Mouse (Mus musculus): ENCODE measurements around the gene Lzic. TPM values are rescaled to one million over a fixed set of nuclear protein-coding genes. Genes with fewer than 3 reads are reported as not detected.

Lzic gene
- polyA plus RNA-seq, 1 experiment from 2014 or later, result 40.7 TPM

DNA sequence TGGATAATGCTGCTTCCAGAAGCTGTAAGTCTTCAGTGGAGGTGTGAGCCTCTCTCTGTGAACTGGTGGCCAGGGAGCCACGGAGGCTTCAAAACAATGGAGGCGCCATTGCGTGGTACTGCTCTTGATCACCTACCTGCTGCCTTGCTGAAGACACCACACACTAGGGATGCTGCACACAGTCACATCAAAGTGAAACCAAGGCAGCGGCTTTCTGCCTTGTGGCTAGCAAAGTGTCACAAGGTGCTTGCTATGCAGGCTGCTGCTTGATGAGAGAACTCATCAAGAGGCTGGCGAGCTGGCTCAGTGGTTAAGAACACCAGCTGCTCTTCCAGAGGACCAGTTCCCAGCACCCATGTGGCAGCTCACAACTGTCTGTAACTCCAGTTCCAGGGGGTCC, 30.7 kb downstream of the Lzic start:
- 85% methylated on average over 5 of the region's 5 CpGs for WGBS
- H3K9me3 ChIP-seq (ENCODE audit: control insufficient read depth, low read length), result no peaks in the 10 kb centered on the region
- ATAC-seq (ENCODE audit: low read depth), result no peak
- H3K4me2 ChIP-seq (ENCODE audit: low read depth, low read length), result no peak overlapping the region
- no peaks in the 10 kb centered on the region for H3K27me3 ChIP-seq (ENCODE audit: control insufficient read depth, insufficient read depth, low read depth, low read length)
- H3K36me3 ChIP-seq (ENCODE audit: control insufficient read depth, insufficient read depth, low read length), result no peaks in the 10 kb centered on the region
- peaks cover 21% of the 10 kb centered on the region for H3K4me1 ChIP-seq (replicated peaks; ENCODE audit: control insufficient read depth, insufficient read depth, low read length)
- H3K27ac ChIP-seq (ENCODE audit: low read length), result no peak overlapping the region
- no peak overlapping the region for H3K4me3 ChIP-seq (ENCODE audit: low read length)
- H3K9ac ChIP-seq (ENCODE audit: low read length), result no peak overlapping the region

- Histone ChIP-seq H3K4me1 (replicated peaks; ENCODE audit: control insufficient read depth, insufficient read depth, low read length) (peaks cover 7% of the 10 kb centered on the region), H3K27ac (ENCODE audit: low read length) (peak within 1 kb of the TSS; percentile 30; the same call in 1 of the 2 replicates), H3K9me3 (ENCODE audit: control insufficient read depth, low read length) (no peaks in the 10 kb centered on the region), H3K27me3 (ENCODE audit: control insufficient read depth, insufficient read depth, low read depth, low read length) (no peaks in the 10 kb centered on the region), H3K4me2 (ENCODE audit: low read depth, low read length) (peak within 1 kb of the TSS; percentile 90), H3K9ac (ENCODE audit: low read length) (peak within 1 kb of the TSS; percentile 86), H3K36me3 (ENCODE audit: control insufficient read depth, insufficient read depth, low read length) (no peaks in the 10 kb centered on the region), H3K4me3 (ENCODE audit: low read length) (peak within 1 kb of the TSS; percentile 80)
- peak; percentile 99 for ATAC-seq (ENCODE audit: low read depth)
- 0% methylated on average over 39 of the region's 46 CpGs for WGBS
Measured at GRCm38 (mm10) chr4:149517868-149518340, 32.9 kb downstream of the Lzic start, which contains the start of gene Ctnnbip1. TSS of gene Ctnnbip1 (plus strand) at chr4:149518236.

DNA sequence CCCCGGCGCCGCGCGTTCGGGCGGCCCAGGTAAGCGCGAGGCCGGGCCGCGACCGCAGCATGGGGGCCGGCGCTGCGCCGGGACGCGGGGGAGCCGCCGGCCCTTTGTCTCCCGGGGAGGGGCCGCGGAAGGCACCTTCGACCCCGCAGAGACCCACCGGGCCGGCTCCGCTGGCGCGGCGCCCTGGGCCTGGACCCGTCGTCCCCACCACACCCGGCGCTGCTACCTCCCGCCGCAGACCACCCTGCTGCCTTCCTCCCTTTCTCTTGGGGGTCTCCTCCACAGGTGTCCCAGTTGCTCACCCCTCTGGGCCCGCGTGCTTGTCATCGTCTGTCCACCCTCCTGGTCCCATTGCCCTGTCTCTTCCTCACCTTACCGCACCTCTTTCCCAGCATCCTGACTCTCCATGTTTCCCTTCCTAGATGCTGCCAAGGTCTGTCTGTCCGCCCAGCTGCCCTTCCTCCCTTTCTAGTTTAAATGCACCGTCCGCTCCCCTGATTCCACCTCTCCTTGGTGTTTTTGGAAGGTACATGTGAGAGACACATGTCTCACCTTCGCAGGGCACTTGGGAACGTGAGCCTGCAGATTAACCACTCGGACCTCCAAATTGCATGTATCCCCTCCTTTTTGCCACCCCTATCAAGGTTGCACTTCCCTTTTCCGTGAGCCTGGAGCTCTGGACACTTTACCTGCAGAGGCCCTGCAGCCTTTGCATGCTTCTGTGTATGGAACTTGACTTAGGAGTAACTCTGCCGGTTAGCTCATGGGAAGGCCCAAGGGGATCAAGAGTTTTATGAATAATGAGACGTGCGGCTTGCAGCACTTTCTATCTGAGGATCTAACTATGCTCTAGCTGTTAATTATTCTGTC, 33.6 kb downstream of the Lzic start:
- Histone ChIP-seq H3K27ac (ENCODE audit: low read length) (peak overlapping the region; percentile 30; the same call in 1 of the 2 replicates), H3K4me1 (replicated peaks; ENCODE audit: control insufficient read depth, insufficient read depth, low read length) (peaks cover 7% of the 10 kb centered on the region), H3K9ac (ENCODE audit: low read length) (peak overlapping the region; percentile 86), H3K4me2 (ENCODE audit: low read depth, low read length) (peak overlapping the region; percentile 90), H3K9me3 (ENCODE audit: control insufficient read depth, low read length) (no peaks in the 10 kb centered on the region), H3K36me3 (ENCODE audit: control insufficient read depth, insufficient read depth, low read length) (no peaks in the 10 kb centered on the region), H3K27me3 (ENCODE audit: control insufficient read depth, insufficient read depth, low read depth, low read length) (no peaks in the 10 kb centered on the region), H3K4me3 (ENCODE audit: low read length) (peak overlapping the region; percentile 80)
- no peak for ATAC-seq (ENCODE audit: low read depth)
- 3% methylated on average over 49 of the region's 52 CpGs for WGBS

DNA sequence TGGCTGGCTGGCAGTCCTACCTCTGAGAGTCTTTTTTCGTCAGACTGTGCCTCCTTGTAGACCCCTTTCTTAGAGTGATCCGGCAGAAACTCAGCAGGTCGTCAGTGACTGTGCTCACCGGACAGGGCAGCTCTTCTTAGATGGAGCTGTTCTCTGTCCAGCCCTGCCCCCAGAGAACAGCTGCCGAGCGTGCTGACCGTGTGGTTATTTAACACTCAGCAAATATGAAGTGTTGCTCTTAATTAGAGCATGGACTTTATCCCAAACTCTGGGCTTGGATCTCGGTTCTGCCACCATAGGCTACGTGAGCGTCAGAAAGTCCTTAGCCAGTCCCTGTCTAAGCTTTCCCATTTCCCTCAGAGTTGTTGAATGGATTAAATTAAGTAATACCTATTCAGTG, 36.2 kb downstream of the Lzic start:
- no peaks in the 10 kb centered on the region for H3K9me3 ChIP-seq (ENCODE audit: control insufficient read depth, low read length)
- 60% methylated on average over 10 of the region's 10 CpGs for WGBS
- ATAC-seq (ENCODE audit: low read depth), result no peak

DNA sequence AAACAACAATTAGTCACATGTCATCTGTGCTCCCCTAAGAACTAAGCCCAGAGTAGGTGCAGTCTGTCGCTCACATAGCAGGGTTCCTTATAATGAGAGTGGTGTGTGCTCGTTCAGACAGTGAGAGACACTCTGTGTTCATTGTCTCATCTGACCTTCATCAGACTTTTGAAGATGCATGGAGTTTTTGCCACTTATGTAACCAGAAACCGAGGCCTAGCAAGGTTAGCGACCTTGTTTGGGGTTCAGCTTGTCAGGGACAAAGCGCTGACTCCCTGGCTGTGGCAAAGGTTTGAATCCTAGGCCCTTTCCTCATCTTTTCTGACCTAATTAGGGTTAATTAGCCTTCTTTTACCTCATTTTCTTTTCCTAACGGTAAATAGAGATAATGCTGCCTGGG, 38.9 kb downstream of the Lzic start:
- Histone ChIP-seq H3K9ac (ENCODE audit: low read length) (no peak overlapping the region), H3K27me3 (ENCODE audit: control insufficient read depth, insufficient read depth, low read depth, low read length) (no peaks in the 10 kb centered on the region), H3K36me3 (ENCODE audit: control insufficient read depth, insufficient read depth, low read length) (no peaks in the 10 kb centered on the region), H3K4me3 (ENCODE audit: low read length) (no peak overlapping the region), H3K4me2 (ENCODE audit: low read depth, low read length) (no peak overlapping the region), H3K27ac (ENCODE audit: low read length) (no peak overlapping the region), H3K9me3 (ENCODE audit: control insufficient read depth, low read length) (no peaks in the 10 kb centered on the region), H3K4me1 (replicated peaks; ENCODE audit: control insufficient read depth, insufficient read depth, low read length) (peaks cover 16% of the 10 kb centered on the region)
- WGBS, result 83% methylated on average over 6 of the region's 6 CpGs
- no peak for ATAC-seq (ENCODE audit: low read depth)

More for the DNA sequence above, 36.2 kb downstream of the Lzic start:
- no peak overlapping the region for H3K9ac ChIP-seq (ENCODE audit: low read length)
- no peaks in the 10 kb centered on the region for H3K27me3 ChIP-seq (ENCODE audit: control insufficient read depth, insufficient read depth, low read depth, low read length)
- H3K4me3 ChIP-seq (ENCODE audit: low read length), result no peak overlapping the region
- H3K4me2 ChIP-seq (ENCODE audit: low read depth, low read length), result no peak overlapping the region
- H3K27ac ChIP-seq (ENCODE audit: low read length), result no peak overlapping the region
- peaks cover 14% of the 10 kb centered on the region for H3K4me1 ChIP-seq (replicated peaks; ENCODE audit: control insufficient read depth, insufficient read depth, low read length)
- H3K36me3 ChIP-seq (ENCODE audit: control insufficient read depth, insufficient read depth, low read length), result no peaks in the 10 kb centered on the region

- H3K9me3 ChIP-seq (ENCODE audit: control insufficient read depth, low read length), result no peaks in the 10 kb centered on the region
- H3K36me3 ChIP-seq (ENCODE audit: control insufficient read depth, insufficient read depth, low read length), result no peaks in the 10 kb centered on the region
- H3K27ac ChIP-seq (ENCODE audit: low read length), result no peak overlapping the region
- H3K4me1 ChIP-seq (replicated peaks; ENCODE audit: control insufficient read depth, insufficient read depth, low read length), result peaks cover 15% of the 10 kb centered on the region
- no peaks in the 10 kb centered on the region for H3K27me3 ChIP-seq (ENCODE audit: control insufficient read depth, insufficient read depth, low read depth, low read length)
- ATAC-seq (ENCODE audit: low read depth), result no peak
- H3K4me2 ChIP-seq (ENCODE audit: low read depth, low read length), result no peak overlapping the region
- 90% methylated on average over 4 of the region's 4 CpGs for WGBS
- H3K4me3 ChIP-seq (ENCODE audit: low read length), result no peak overlapping the region
- no peak overlapping the region for H3K9ac ChIP-seq (ENCODE audit: low read length)
Measured at GRCm38 (mm10) chr4:149525170-149525569, 40.1 kb downstream of the Lzic start.

DNA sequence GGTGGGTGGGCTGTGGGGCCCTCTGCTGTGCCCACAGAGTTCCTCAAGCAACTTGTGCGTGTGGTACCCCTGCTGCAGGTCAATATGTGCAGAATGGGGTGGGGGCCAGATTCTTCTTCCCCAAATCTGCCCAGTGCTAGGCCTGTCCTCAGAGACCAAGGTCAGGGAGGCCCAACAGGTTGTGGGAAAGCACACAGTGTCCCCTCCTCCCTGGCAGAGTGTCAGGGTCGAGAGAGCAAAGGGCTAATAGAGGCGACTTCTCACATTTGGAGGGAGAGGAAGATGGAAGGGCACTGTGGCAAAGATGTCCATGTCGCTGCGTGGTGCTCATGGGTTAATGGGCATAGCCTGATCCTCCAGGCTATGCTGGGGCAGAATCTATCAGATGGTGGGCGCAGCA, 40.8 kb downstream of the Lzic start:
- Histone ChIP-seq H3K9ac (ENCODE audit: low read length) (no peak overlapping the region), H3K4me3 (ENCODE audit: low read length) (no peak overlapping the region), H3K27me3 (ENCODE audit: control insufficient read depth, insufficient read depth, low read depth, low read length) (no peaks in the 10 kb centered on the region), H3K9me3 (ENCODE audit: control insufficient read depth, low read length) (no peaks in the 10 kb centered on the region), H3K4me1 (replicated peaks; ENCODE audit: control insufficient read depth, insufficient read depth, low read length) (peaks cover 15% of the 10 kb centered on the region), H3K4me2 (ENCODE audit: low read depth, low read length) (no peak overlapping the region), H3K27ac (ENCODE audit: low read length) (no peak overlapping the region), H3K36me3 (ENCODE audit: control insufficient read depth, insufficient read depth, low read length) (no peaks in the 10 kb centered on the region)
- ATAC-seq (ENCODE audit: low read depth), result no peak
- 65% methylated on average over 6 of the region's 6 CpGs for WGBS

GRCm38 (mm10) chr4:149526330-149526729, 41.3 kb downstream of the Lzic start:
- no peak overlapping the region for H3K9ac ChIP-seq (ENCODE audit: low read length)
- H3K4me1 ChIP-seq (replicated peaks; ENCODE audit: control insufficient read depth, insufficient read depth, low read length), result peaks cover 15% of the 10 kb centered on the region
- no peak overlapping the region for H3K27ac ChIP-seq (ENCODE audit: low read length)
- H3K4me2 ChIP-seq (ENCODE audit: low read depth, low read length), result no peak overlapping the region
- WGBS, result 32% methylated on average over 7 of the region's 7 CpGs
- H3K9me3 ChIP-seq (ENCODE audit: control insufficient read depth, low read length), result no peaks in the 10 kb centered on the region
- H3K4me3 ChIP-seq (ENCODE audit: low read length), result no peak overlapping the region
- ATAC-seq (ENCODE audit: low read depth), result peak; percentile 64
- no peaks in the 10 kb centered on the region for H3K36me3 ChIP-seq (ENCODE audit: control insufficient read depth, insufficient read depth, low read length)
- no peaks in the 10 kb centered on the region for H3K27me3 ChIP-seq (ENCODE audit: control insufficient read depth, insufficient read depth, low read depth, low read length)

DNA sequence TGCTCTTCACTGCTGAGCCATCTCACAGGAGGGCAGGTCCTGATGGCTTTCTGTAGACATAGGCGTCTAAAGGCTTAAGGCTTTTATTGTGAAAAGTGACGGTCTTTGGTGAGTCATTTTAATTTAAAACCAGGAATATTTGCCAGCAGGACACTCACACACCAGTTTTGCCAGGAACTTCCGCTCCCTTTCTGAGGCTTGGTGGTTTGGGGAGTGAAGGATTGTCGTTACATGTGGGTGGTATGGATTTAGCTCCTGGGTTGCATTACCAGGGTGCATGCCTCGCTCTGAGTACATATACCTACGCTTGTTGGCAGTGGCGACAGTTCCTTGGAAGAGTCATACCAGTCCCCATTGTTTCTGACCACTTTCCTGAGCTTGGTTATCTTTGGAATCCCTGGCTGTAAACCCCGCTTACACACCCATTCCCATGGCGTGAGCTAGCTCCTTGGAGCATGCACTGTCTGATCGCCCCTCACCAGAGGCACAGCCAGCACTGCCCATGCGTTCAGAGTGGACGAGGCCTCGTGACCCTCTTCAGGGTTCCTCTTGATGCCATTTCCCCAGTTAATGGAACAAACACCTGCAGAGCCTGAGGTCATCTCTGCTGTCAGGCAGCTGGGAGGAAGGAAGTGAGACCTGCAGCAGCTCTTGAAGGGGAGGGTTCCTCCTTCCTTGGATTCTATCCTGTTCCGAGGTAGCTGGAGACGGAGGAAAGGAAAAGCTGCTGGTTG, 42.8 kb downstream of the Lzic start:
- Histone ChIP-seq H3K27ac (ENCODE audit: low read length) (no peak overlapping the region; the same call in 1 of the 2 replicates), H3K27me3 (ENCODE audit: control insufficient read depth, insufficient read depth, low read depth, low read length) (no peaks in the 10 kb centered on the region), H3K36me3 (ENCODE audit: control insufficient read depth, insufficient read depth, low read length) (0 out of 2 replicates have a peak, but pooled peaks cover under 1% of the 10 kb centered on the region), H3K9ac (ENCODE audit: low read length) (no peak overlapping the region), H3K4me1 (replicated peaks; ENCODE audit: control insufficient read depth, insufficient read depth, low read length) (peaks cover 15% of the 10 kb centered on the region), H3K9me3 (ENCODE audit: control insufficient read depth, low read length) (no peaks in the 10 kb centered on the region), H3K4me3 (ENCODE audit: low read length) (no peak overlapping the region), H3K4me2 (ENCODE audit: low read depth, low read length) (no peak overlapping the region)
- peak; percentile 11; the same call in 1 of the 2 replicates for ATAC-seq (ENCODE audit: low read depth)
- WGBS, result 65% methylated on average over 15 of the region's 15 CpGs
